15 mouse cellular contexts compared by ENCODE assay signal in genomic region chr9:95672760-95673159, GRCm38 (mm10). TPM values are rescaled to one million over a fixed set of nuclear protein-coding genes. Genes with fewer than 3 reads are reported as not detected.
A peak's percentile ranks its signal among the peaks of the same experiment; 100 is the strongest.
DNase-seq lines count a peak whose midpoint lies in the region; TF ChIP-seq lines count a peak whose summit lies in the region.
"Had no signal": no experiment of that assay in that cellular context is flagged by ENCODE, and none has a peak within 500 bp of the region (broad histone marks: within the 10 kb centered on the region; RNA-seq: fewer than 3 reads in every experiment).

No protein-coding gene starts in this region.

- H3K4me3 ChIP-seq in kidney, adult 2 months (ENCODE audit: insufficient read depth, low read depth, low read length), result no peak overlapping the region
- no peak overlapping the region for H3K4me3 ChIP-seq in testis, adult 2 months (ENCODE audit: control insufficient read depth, low read depth, low read length)
- H3K4me3 ChIP-seq in bone marrow, adult 2 months (replicated peaks; ENCODE audit: control insufficient read depth, low read depth, low read length), result no peak overlapping the region
- H3K4me3 ChIP-seq: forebrain, embryonic 10.5 days; heart, embryonic 13.5 days; hindbrain, embryonic 15.5 days; limb, embryonic 15.5 days had no signal

- peak; percentile 37 for TF ChIP-seq CTCF in kidney, adult 2 months (conservative IDR thresholded peaks at IDR 0.05; ENCODE audit: insufficient read depth, insufficient read length, low read depth, low read length)
- peak; percentile 77; the same call in 1 of the 2 replicates for TF ChIP-seq CTCF in testis, adult 2 months (IDR thresholded peaks at IDR 0.05; ENCODE audit: control insufficient read depth, insufficient read depth, insufficient replicate concordance, low read depth, low read length)
- TF ChIP-seq CTCF in bone marrow, adult 2 months (IDR thresholded peaks at IDR 0.05; ENCODE audit: control insufficient read depth, insufficient read depth, low read length), result peak; percentile 24; the same call in 1 of the 2 replicates

- H3K27ac ChIP-seq in kidney, adult 2 months (ENCODE audit: insufficient read depth, low read depth, low read length), result no peak overlapping the region
- H3K27ac ChIP-seq in testis, adult 2 months (ENCODE audit: control insufficient read depth, insufficient read depth, low read depth, low read length), result no peak overlapping the region
- no peak overlapping the region for H3K27ac ChIP-seq in bone marrow, adult 2 months (ENCODE audit: control insufficient read depth, insufficient read depth, low read depth, low read length, poor library complexity)
- H3K27ac ChIP-seq: forebrain, embryonic 10.5 days; heart, embryonic 13.5 days; hindbrain, embryonic 15.5 days; limb, embryonic 15.5 days had no signal

- no peak for TF ChIP-seq POLR2A in kidney, adult 2 months (IDR thresholded peaks at IDR 0.05; ENCODE audit: low read depth, low read length)
- no peak for TF ChIP-seq POLR2A in testis, adult 2 months (IDR thresholded peaks at IDR 0.05; ENCODE audit: control insufficient read depth, low read depth, low read length)
- no peak for TF ChIP-seq POLR2A in bone marrow, adult 2 months (IDR thresholded peaks at IDR 0.05; ENCODE audit: borderline replicate concordance, control insufficient read depth, low read depth, low read length)

- H3K4me1 ChIP-seq in kidney, adult 2 months (ENCODE audit: control insufficient read depth, insufficient read depth, low read length), result peaks cover 4% of the 10 kb centered on the region; the same call in 1 of the 2 replicates
- H3K4me1 ChIP-seq in testis, adult 2 months (ENCODE audit: control insufficient read depth, insufficient read depth, low read length), result peaks cover 2% of the 10 kb centered on the region
- no peaks in the 10 kb centered on the region for H3K4me1 ChIP-seq in bone marrow, adult 2 months (ENCODE audit: control insufficient read depth, insufficient read depth, low read length)

- DNase-seq in kidney, adult 2 months, result no peak
- no peak for DNase-seq in kidney, adult 11 months
- no peak for DNase-seq in testis, postnatal 10 days (ENCODE audit: low spot score)
- DNase-seq in urinary bladder, postnatal 36 days (ENCODE audit: low spot score in 2 of 2), result no peak
- DNase-seq in thymus, adult 18-20 months, result no peak
- no peak for DNase-seq in adipocyte (ENCODE audit: low spot score)
- DNase-seq: adrenal gland, postnatal 25 days; cerebellum, adult 18-20 months; kidney, postnatal 14 days had no signal

- 89% methylated on average over 6 of the region's 6 CpGs for WGBS in kidney, adult 2 months
- 76% methylated on average over 6 of the region's 6 CpGs for WGBS in bone marrow, adult 2 months

- H3K27me3 ChIP-seq in kidney, adult 2 months (replicated peaks; ENCODE audit: control insufficient read depth, insufficient read depth, low read length), result no peaks in the 10 kb centered on the region
- no peaks in the 10 kb centered on the region for H3K27me3 ChIP-seq in testis, adult 2 months (ENCODE audit: control insufficient read depth, insufficient read depth, low read length)
- H3K27me3 ChIP-seq: heart, embryonic 13.5 days; hindbrain, embryonic 15.5 days; limb, embryonic 15.5 days had no signal

- no peaks in the 10 kb centered on the region for H3K36me3 ChIP-seq in kidney, adult 2 months (ENCODE audit: control insufficient read depth, insufficient read depth, low read length)
- H3K36me3 ChIP-seq in testis, adult 2 months (ENCODE audit: control insufficient read depth, insufficient read depth, low read length), result no peaks in the 10 kb centered on the region
- H3K36me3 ChIP-seq: heart, embryonic 13.5 days; hindbrain, embryonic 15.5 days had no signal

RNA-seq across cellular contexts. Expression of gene Pcolce2, which starts 35.4 kb away (rescaled TPM):
- 0.78 and 0.90 TPM in 2 replicates for polyA plus RNA-seq in kidney, adult 2 months (2012; rRNA removed)
- polyA plus RNA-seq in testis, adult 2 months (2012; rRNA removed), result 0.30 and 0.37 TPM in 2 replicates
- 1.6 TPM in 1 of 2 replicates, not detected in the other for polyA plus RNA-seq in bone marrow, adult 2 months (2011; ENCODE audit: insufficient read depth, insufficient read length, low replicate concordance, missing spikeins)

Comparison
In these comparisons a context has a peak if more than half of its experiments do, and no peak if none do; other contexts are left out.
1. CTCF ChIP-seq: peak in every context shown above with its lines; median percentile 77 in testis, adult 2 months; 37 in kidney, adult 2 months; 24 in bone marrow, adult 2 months.